Mouse (Mus musculus) MN1 (cell line): ENCODE data around the gene 4930550L24Rik.

ENCODE experiments used
- DNase-seq: peaks from one replicate; pipeline ENCODE4 v3.0.0-alpha.2; 2016; ENCODE audit warnings: low spot score

The 4930550L24Rik gene

GRCm38 (mm10) chrX:58909060-58909459, at the start of gene 4930550L24Rik:
4930550L24Rik (plus strand) TSS chrX:58909360.
- no peak for DNase-seq

DNA sequence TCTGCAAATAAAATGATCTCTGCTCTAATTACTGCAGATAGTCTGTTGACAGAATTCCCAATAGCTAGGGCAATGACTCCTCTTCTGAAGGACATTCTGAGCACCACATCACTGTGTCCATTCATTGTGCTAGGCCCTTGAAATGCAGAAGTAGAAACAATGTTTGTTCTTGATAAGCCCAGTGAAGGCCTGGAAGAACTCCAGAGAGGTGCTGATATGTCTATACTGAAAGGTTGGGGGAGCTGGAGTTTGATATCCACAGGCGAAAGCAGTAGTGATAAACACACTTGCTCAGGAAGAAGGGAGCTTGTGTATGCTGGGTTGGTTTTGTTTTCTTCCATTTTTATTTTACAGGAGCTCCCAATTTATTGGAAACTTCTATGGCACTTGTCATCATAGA, 8.4 kb upstream of the 4930550L24Rik start:
- no peak for DNase-seq

DNA sequence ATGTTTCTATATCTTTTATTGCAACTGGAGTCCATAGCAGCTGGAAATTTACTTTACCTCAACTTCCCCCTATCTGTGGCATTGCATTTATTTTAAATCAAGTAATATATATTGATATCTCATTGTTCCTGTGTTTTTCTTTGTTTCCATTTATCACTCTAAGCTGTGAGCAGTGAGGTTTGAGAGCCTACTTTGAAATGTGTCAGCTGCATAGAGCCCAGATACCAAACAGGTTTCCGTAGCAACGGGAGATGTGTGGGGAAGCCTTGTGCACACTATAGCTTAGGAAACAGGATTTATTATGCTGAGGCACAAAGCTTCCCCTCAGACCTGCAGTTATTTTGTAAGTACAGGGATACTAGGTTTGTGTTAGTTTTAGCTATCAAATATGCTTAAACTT, 58.8 kb downstream of the 4930550L24Rik start:
- no peak for DNase-seq
